Mouse (Mus musculus): ENCODE measurements around the gene Calm4. TPM values are rescaled to one million over a fixed set of nuclear protein-coding genes. Genes with fewer than 3 reads are reported as not detected.
A peak's percentile ranks its signal among the peaks of the same experiment; 100 is the strongest.
"Not testable (repeated sequence)": the region's sequence is repeated elsewhere in the genome, so short reads cannot be mapped to it uniquely, and the experiment has no call there.

The Calm4 gene
- polyA plus RNA-seq, 1 experiment from 2014 or later = not detected

DNA sequence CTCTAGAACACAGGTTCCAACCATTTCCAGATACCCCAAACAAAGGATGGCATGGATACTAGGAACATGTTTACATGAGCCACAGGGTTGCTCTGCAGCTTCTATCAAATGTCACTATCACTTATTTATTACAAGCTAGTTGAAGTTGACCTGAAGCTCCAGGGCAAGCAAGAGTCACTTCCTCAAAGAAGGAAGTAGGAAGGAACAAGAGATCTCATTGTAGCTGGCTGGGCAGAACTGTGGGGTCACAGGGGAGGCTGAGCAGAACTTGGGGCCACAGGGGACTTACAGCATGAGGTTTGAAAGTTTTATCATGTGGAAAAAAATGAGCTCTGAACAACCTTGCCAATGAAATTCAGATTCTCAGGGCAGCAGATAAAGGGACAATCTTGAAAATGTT lies 11.8 kb upstream of the Calm4 start:
- Histone ChIP-seq H3K27me3 (ENCODE audit: low read depth, poor library complexity, severe bottlenecking) (no peaks in the 10 kb centered on the region), H3K27ac (replicated peaks) (no peak overlapping the region), H3K9me3 (replicated peaks) (no peaks in the 10 kb centered on the region), H3K4me3 (no peak overlapping the region), H3K36me3 (no peaks in the 10 kb centered on the region), H3K4me1 (no peaks in the 10 kb centered on the region)
- no peak for DNase-seq (ENCODE audit: low spot score)

DNA sequence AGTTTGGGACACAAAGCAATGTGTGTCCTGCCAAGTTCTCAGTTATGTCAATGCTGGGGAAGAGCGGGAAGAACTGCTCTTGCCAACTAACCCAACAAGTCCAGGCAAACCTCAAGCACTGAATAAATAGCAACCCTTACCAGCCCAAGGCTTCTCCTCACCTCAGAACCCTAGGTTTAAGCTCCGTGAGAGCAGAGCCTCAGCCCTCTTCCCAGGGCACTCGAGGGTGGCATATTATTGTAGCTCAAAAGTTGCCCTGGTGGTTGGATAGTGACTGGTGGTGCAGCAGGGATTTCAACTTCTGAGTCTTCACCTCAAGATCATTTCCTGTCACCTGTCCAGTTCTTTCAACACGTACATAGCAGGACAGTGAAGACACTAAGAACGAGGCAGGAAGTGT lies 6.0 kb upstream of the Calm4 start:
- H3K9me3 ChIP-seq (replicated peaks) = no peaks in the 10 kb centered on the region
- no peaks in the 10 kb centered on the region for H3K4me1 ChIP-seq
- no peak for DNase-seq (ENCODE audit: low spot score)
- no peak overlapping the region for H3K27ac ChIP-seq (replicated peaks)
- WGBS = 82% methylated on average over 5 of the region's 5 CpGs
- no peak overlapping the region for H3K4me3 ChIP-seq
- no peaks in the 10 kb centered on the region for H3K36me3 ChIP-seq
- H3K27me3 ChIP-seq (ENCODE audit: low read depth, poor library complexity, severe bottlenecking) = no peaks in the 10 kb centered on the region

DNA sequence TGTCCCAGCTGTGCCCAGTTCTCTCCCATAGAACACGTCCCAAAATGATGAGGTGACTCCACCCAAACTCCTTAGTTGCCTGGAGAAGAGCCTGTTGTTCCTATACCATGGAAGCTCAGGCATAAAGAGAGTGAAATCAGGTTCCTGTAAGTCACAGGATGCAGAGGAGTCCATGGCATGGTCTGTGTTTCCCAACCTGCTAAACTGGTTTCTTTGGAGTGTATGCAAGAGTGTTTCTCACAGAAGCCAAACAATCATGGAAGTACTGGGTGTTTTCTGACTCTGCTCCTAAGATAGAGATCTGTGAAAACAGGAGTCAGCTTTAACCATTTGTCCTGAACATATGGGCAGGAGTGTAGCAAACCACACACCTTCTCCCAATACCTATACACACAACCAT lies 5.6 kb upstream of the Calm4 start:
- H3K36me3 ChIP-seq = no peaks in the 10 kb centered on the region
- no peak overlapping the region for H3K4me3 ChIP-seq
- WGBS = 73% methylated on average over 1 of the region's 1 CpGs
- no peaks in the 10 kb centered on the region for H3K27me3 ChIP-seq (ENCODE audit: low read depth, poor library complexity, severe bottlenecking)
- no peak overlapping the region for H3K27ac ChIP-seq (replicated peaks)
- H3K9me3 ChIP-seq (replicated peaks) = no peaks in the 10 kb centered on the region
- no peaks in the 10 kb centered on the region for H3K4me1 ChIP-seq
- no peak for DNase-seq (ENCODE audit: low spot score)

DNA sequence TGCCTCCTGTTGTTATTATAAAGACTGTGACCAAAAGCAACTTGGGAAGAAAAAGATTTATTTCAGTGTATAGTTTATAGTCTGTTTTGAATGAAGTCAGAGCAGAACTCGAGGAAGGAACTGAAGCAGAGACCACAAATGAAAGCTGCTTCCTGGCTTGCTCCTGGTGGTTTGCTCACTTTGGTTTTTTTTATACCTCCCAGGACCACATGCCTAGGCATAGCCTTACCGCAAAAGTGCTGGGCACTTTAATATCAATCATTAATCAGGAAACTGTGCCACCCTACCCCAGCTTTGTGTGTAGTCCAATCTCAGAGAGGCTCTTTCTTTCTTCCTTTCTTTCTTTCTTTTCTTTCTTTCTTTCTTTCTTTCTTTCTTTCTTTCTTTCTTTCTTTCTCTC lies 5.1 kb upstream of the Calm4 start:
- 70% methylated on average over 2 of the region's 2 CpGs for WGBS
- H3K4me1 ChIP-seq = no peaks in the 10 kb centered on the region

GRCm38 (mm10) chr13:3833644-3834043 lies 3.9 kb upstream of the Calm4 start:
- not testable (repeated sequence) for H3K4me3 ChIP-seq; H3K27ac ChIP-seq (replicated peaks); DNase-seq (ENCODE audit: low spot score); H3K27me3 ChIP-seq (ENCODE audit: low read depth, poor library complexity, severe bottlenecking); H3K9me3 ChIP-seq (replicated peaks); H3K4me1 ChIP-seq; H3K36me3 ChIP-seq

More for the DNA sequence above, 5.1 kb upstream of the Calm4 start:
- no peak overlapping the region for H3K27ac ChIP-seq (replicated peaks)
- H3K36me3 ChIP-seq = no peaks in the 10 kb centered on the region
- no peaks in the 10 kb centered on the region for H3K9me3 ChIP-seq (replicated peaks)
- H3K27me3 ChIP-seq (ENCODE audit: low read depth, poor library complexity, severe bottlenecking) = no peaks in the 10 kb centered on the region
- no peak for DNase-seq (ENCODE audit: low spot score)
- H3K4me3 ChIP-seq = no peak overlapping the region

DNA sequence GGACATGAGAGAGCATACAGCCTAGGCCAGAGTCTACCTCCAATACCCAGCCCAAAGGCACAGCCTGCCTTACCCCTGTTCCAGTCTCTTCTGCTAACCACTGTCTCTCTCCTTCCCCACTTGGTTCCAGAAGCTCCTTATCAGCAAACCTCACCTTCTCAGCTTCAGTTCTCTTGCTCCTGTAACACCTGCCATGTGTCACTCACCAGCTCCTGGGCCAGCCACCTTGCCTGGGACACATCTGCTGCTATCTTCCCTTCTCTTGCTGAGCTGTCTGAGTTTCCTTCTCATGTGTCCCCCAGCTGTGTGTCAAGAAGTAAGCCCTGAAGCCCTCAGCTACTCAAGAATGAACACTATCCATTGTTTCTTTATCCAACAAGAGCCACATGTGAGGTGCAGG lies 3.1 kb downstream of the Calm4 start:
- H3K27ac ChIP-seq (replicated peaks); H3K36me3 ChIP-seq; H3K27me3 ChIP-seq (ENCODE audit: low read depth, poor library complexity, severe bottlenecking); H3K9me3 ChIP-seq (replicated peaks); DNase-seq (ENCODE audit: low spot score); H3K4me3 ChIP-seq; H3K4me1 ChIP-seq: not testable (repeated sequence)

DNA sequence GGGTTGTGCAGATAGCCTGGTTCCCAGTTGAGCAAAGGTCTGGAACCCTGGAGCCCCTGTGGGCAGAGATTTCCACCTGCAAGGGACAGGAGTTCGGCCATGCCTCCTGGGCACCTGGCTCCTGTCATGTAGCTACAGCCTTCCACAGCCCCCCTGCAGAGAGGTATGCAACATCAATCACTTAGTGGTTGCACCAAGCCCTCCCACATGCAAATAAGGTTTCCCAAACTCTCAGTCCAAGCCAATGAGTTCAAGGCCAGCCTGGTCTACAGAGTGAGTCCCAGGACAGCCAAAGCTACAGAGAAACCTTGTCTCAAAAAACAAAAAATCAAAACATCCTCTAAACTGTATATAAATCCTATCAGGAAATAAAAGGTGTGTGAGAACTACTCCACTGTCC lies 12.8 kb downstream of the Calm4 start:
- 80% methylated on average over 1 of the region's 1 CpGs for WGBS
- no peak overlapping the region for H3K27ac ChIP-seq (replicated peaks)
- no peak for DNase-seq (ENCODE audit: low spot score)
- H3K27me3 ChIP-seq (ENCODE audit: low read depth, poor library complexity, severe bottlenecking) = no peaks in the 10 kb centered on the region
- H3K36me3 ChIP-seq = no peaks in the 10 kb centered on the region
- no peaks in the 10 kb centered on the region for H3K9me3 ChIP-seq (replicated peaks)
- no peak overlapping the region for H3K4me3 ChIP-seq
- H3K4me1 ChIP-seq = no peaks in the 10 kb centered on the region

- 82% methylated on average over 3 of the region's 3 CpGs for WGBS
- H3K9me3 ChIP-seq (replicated peaks); H3K27me3 ChIP-seq (ENCODE audit: low read depth, poor library complexity, severe bottlenecking); H3K4me3 ChIP-seq; H3K27ac ChIP-seq (replicated peaks); H3K4me1 ChIP-seq; DNase-seq (ENCODE audit: low spot score); H3K36me3 ChIP-seq: not testable (repeated sequence)
Observed at GRCm38 (mm10) chr13:3853648-3854333, 16.2 kb downstream of the Calm4 start, which contains the start of gene Calm5. Gene Calm5, plus strand, starts transcription at chr13:3854173.

- peak; percentile 2 for DNase-seq (ENCODE audit: low spot score)
- Histone ChIP-seq H3K27ac (replicated peaks) (no peak overlapping the region), H3K4me1 (no peaks in the 10 kb centered on the region), H3K36me3 (no peaks in the 10 kb centered on the region), H3K9me3 (replicated peaks) (no peaks in the 10 kb centered on the region), H3K4me3 (no peak overlapping the region), H3K27me3 (ENCODE audit: low read depth, poor library complexity, severe bottlenecking) (no peaks in the 10 kb centered on the region)
- 87% methylated on average over 2 of the region's 2 CpGs for WGBS
Observed at GRCm38 (mm10) chr13:3854856-3855255, 17.3 kb downstream of the Calm4 start.

DNA sequence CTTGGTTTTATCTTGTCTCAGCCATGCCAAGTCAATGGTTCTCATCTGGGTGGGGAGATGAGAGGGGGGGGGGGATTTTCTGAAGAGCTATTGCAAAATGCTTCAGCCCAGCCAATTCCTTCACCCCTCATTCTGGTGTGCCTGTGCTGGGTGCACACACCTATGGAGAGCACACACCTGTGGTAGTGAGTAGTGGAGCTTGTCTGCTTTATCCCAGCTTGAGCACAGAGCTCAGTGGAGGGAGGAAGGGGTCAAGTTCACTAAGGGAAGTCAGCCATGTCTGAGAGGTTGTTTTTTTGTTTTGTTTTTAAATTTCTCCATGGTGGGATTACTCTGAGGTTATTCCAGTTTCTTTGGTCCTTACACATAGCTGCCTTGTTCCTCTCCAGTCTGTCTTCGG lies 18.7 kb downstream of the Calm4 start:
- 74% methylated on average over 1 of the region's 1 CpGs for WGBS
- no peak overlapping the region for H3K4me3 ChIP-seq
- H3K27me3 ChIP-seq (ENCODE audit: low read depth, poor library complexity, severe bottlenecking) = no peaks in the 10 kb centered on the region
- no peak overlapping the region for H3K27ac ChIP-seq (replicated peaks)
- no peaks in the 10 kb centered on the region for H3K4me1 ChIP-seq
- H3K9me3 ChIP-seq (replicated peaks) = no peaks in the 10 kb centered on the region
- no peak for DNase-seq (ENCODE audit: low spot score)
- H3K36me3 ChIP-seq = no peaks in the 10 kb centered on the region

DNA sequence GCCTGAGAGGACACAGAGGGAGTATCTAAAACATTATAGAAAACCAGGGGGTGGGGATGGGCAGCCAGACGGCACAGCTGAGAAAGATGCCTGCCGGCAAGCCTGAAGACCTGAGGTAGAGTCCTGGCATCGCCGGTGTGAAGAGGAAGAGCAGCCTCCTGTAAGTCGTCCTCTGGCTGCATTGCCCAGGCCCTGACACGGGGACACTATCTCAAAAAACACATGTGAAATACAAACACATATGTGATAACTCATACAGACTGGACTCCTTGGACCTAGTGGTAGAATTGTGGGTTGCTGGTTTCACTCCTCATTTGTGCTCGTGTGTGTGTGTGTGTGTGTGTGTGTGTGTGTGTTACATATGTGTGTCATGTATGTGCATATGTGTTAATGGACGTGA lies 23.7 kb downstream of the Calm4 start:
- no peaks in the 10 kb centered on the region for H3K9me3 ChIP-seq (replicated peaks)
- H3K27me3 ChIP-seq (ENCODE audit: low read depth, poor library complexity, severe bottlenecking) = no peaks in the 10 kb centered on the region
- no peaks in the 10 kb centered on the region for H3K36me3 ChIP-seq
- H3K27ac ChIP-seq (replicated peaks) = no peak overlapping the region
- no peak for DNase-seq (ENCODE audit: low spot score)
- 89% methylated on average over 8 of the region's 8 CpGs for WGBS
- H3K4me3 ChIP-seq = no peak overlapping the region
- H3K4me1 ChIP-seq = no peaks in the 10 kb centered on the region

DNA sequence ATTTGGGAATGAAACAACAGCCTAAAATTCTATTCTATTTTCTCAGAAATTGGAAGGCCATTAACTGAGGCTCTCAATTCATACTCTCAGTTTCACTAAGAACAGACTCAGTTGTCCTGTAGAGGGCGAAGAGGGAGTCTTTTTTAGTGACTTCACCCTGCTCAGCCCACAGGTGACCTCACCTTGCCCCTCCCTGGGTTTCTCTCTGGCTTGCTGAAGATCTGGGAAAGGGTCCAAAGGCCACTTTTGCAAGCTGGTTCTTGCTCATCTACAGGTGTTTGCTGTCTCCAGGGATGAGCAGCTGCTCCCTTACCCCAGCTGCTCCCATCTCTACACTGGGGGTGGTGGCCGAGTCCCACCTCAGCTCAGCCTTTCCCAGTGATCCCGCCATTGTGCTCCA lies 24.8 kb downstream of the Calm4 start:
- H3K27ac ChIP-seq (replicated peaks) = no peak overlapping the region
- no peaks in the 10 kb centered on the region for H3K9me3 ChIP-seq (replicated peaks)
- WGBS = 82% methylated on average over 3 of the region's 3 CpGs
- H3K4me1 ChIP-seq = no peaks in the 10 kb centered on the region
- no peak overlapping the region for H3K4me3 ChIP-seq
- DNase-seq (ENCODE audit: low spot score) = no peak
- H3K36me3 ChIP-seq = no peaks in the 10 kb centered on the region
- H3K27me3 ChIP-seq (ENCODE audit: low read depth, poor library complexity, severe bottlenecking) = no peaks in the 10 kb centered on the region

DNA sequence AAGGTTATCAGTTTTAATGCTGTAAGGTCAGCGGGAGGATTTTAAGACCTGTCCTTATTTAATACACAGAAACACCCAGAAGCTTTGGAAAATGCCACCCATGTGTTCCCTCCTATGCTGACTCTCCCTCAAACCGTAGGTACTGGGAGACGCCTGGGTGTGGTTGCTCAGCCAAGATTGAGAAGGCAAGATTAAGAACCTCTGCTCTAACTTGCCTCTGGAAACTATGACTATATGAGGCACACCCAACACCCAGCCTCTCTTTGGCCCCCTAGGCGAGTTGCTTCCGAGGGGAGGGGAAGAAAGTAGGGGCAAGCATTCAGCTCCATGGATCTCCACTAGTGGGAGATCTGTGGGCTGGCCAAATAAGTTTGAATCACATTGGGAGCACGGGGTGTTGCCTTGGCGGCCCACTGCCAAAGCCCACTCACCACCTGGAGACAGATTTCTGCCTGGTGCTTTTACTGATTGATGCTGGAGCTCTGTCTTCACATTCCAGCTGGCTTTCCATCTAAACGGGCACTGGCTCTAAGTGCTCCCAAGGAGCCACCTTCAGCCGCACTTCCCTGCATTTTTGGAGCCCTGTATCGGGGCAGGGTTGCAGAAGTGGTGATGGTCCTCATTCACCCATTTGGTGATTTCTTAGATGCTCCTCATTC lies 25.5 kb downstream of the Calm4 start:
- 87% methylated on average over 10 of the region's 10 CpGs for WGBS

More for the DNA sequence above, 25.5 kb downstream of the Calm4 start:
- H3K36me3 ChIP-seq = no peaks in the 10 kb centered on the region
- H3K27me3 ChIP-seq (ENCODE audit: low read depth, poor library complexity, severe bottlenecking) = no peaks in the 10 kb centered on the region
- no peak for DNase-seq (ENCODE audit: low spot score)
- H3K9me3 ChIP-seq (replicated peaks) = no peaks in the 10 kb centered on the region
- H3K4me3 ChIP-seq = no peak overlapping the region
- no peaks in the 10 kb centered on the region for H3K4me1 ChIP-seq
- no peak overlapping the region for H3K27ac ChIP-seq (replicated peaks)

Measured in midbrain, embryonic 10.5 days (tissue).